Mouse (Mus musculus) urinary bladder, adult 2 months (tissue): ENCODE results near the gene Cdk18. TPM values are rescaled to one million over a fixed set of nuclear protein-coding genes. Genes with fewer than 3 reads are reported as not detected.

Source experiments
- DNase-seq: peaks from one replicate; pipeline ENCODE4 v3.0.0; 2022; ENCODE audit warnings: low spot score
- polyA plus RNA-seq: library from polyadenylated mRNA; depleted of rRNA; stranded (reverse); fragments of >200 nt; gene quantifications from 2 replicates; pipeline ENCODE4 v1.2.3, GENCODE M21; 2012; rRNA removed

Cdk18 gene
- polyA plus RNA-seq, 1 experiment: 26.8 TPM

GRCm38 (mm10) chr1:132065475-132066172 is 73.9 kb downstream of the Cdk18 start:
- no peak for DNase-seq

GRCm38 (mm10) chr1:132065001-132065400 is 74.5 kb downstream of the Cdk18 start:
- no peak for DNase-seq

GRCm38 (mm10) chr1:132063096-132063495 is 76.4 kb downstream of the Cdk18 start:
- no peak for DNase-seq

Other genes starting within 250 kb of the Cdk18 start
- 23.2 and 32.6 TPM in 2 replicates for gene Nucks1, start 229.2 kb downstream of the Cdk18 start, polyA plus RNA-seq
- gene Slc45a3, start 176.7 kb downstream of the Cdk18 start, polyA plus RNA-seq: 5.6 and 5.7 TPM in 2 replicates
- gene Elk4, start 132.1 kb downstream of the Cdk18 start, polyA plus RNA-seq: 35.7 and 51.0 TPM in 2 replicates
- 35.2 and 43.2 TPM in 2 replicates for gene Mfsd4a, start 71.6 kb downstream of the Cdk18 start, polyA plus RNA-seq
- gene Lemd1, start 51.7 kb upstream of the Cdk18 start, polyA plus RNA-seq: 0.23 and 0.32 TPM in 2 replicates
- gene AC124108.1, start 51.8 kb upstream of the Cdk18 start, polyA plus RNA-seq: 0.15 and 0.21 TPM in 2 replicates
- not detected in 2 replicates for gene Gm10188, start 90.1 kb upstream of the Cdk18 start, polyA plus RNA-seq
- 1.2 and 1.5 TPM in 2 replicates for gene Klhdc8a, start 158.9 kb upstream of the Cdk18 start, polyA plus RNA-seq
- gene Nuak2, start 176.4 kb upstream of the Cdk18 start, polyA plus RNA-seq: 3.4 TPM in 2 replicates